Mouse (Mus musculus) forebrain, embryonic 13.5 days (tissue): ENCODE results near the gene Ube2r2. TPM values are rescaled to one million over a fixed set of nuclear protein-coding genes. Genes with fewer than 3 reads are reported as not detected.

Source experiments
- ATAC-seq: fragments of 200-750 bp; cut with Nextera tagmentation; 2 replicates; pipeline ENCODE4 v1.8.0; 2017
- H3K27ac ChIP-seq: fragments of 300-500 bp; sonication (generic); 2 replicates; pipeline ENCODE4 v1.5.1; 2015; ENCODE audit warnings: inconsistent platforms, mild to moderate bottlenecking, moderate library complexity
- H3K27me3 ChIP-seq: fragments of 300-500 bp; sonication (generic); 2 replicates; pipeline ENCODE4 v1.6.1; 2015; ENCODE audit warnings: mild to moderate bottlenecking, inconsistent platforms
- H3K36me3 ChIP-seq: fragments of 300-500 bp; sonication (generic); 2 replicates; pipeline ENCODE4 v1.6.1; 2015; ENCODE audit warnings: mild to moderate bottlenecking, inconsistent platforms; ENCODE audit not compliant: poor library complexity, severe bottlenecking
- H3K4me1 ChIP-seq: fragments of 300-500 bp; sonication (generic); 2 replicates; pipeline ENCODE4 v1.6.1; 2015; ENCODE audit warnings: inconsistent platforms
- H3K4me2 ChIP-seq: fragments of 300-500 bp; sonication (generic); 2 replicates; pipeline ENCODE4 v1.6.1; 2015; ENCODE audit warnings: inconsistent platforms, mild to moderate bottlenecking, moderate library complexity
- H3K4me3 ChIP-seq: fragments of 300-500 bp; sonication (generic); 2 replicates; pipeline ENCODE4 v1.5.1; 2015; ENCODE audit warnings: mild to moderate bottlenecking, inconsistent platforms
- H3K9ac ChIP-seq: fragments of 300-500 bp; sonication (generic); 2 replicates; pipeline ENCODE4 v1.6.1; 2015; ENCODE audit warnings: mild to moderate bottlenecking, inconsistent platforms
- H3K9me3 ChIP-seq: fragments of 300-500 bp; sonication (generic); replicated peaks from 2 replicates; pipeline ENCODE4 v1.6.1; 2016; ENCODE audit warnings: inconsistent platforms
- WGBS: fragments of 180-500 bp; shearing (Covaris S2); methylation state at CpG from one replicate; pipeline ENCODE4 v1.1.7; 2015; 5-methylcytosine and 5-hydroxymethylcytosine counted together
- polyA plus RNA-seq: library from polyadenylated mRNA; unstranded; fragments of >200 nt; fragmentation: Nextera tagmentation; extraction: Ambion mirVana; gene quantifications from 2 replicates; pipeline ENCODE4 v1.2.1, GENCODE M21; 2015

The Ube2r2 gene
- polyA plus RNA-seq, 1 experiment from 2014 or later: 73.2 TPM

- H3K27ac ChIP-seq: no peak overlapping the region
- no peaks in the 10 kb centered on the region for H3K36me3 ChIP-seq
- no peaks in the 10 kb centered on the region; the same call in 1 of the 2 replicates for H3K4me1 ChIP-seq
- no peak for ATAC-seq
- no peak overlapping the region for H3K4me2 ChIP-seq
- H3K4me3 ChIP-seq: no peak overlapping the region
- H3K27me3 ChIP-seq: no peaks in the 10 kb centered on the region
- H3K9ac ChIP-seq: no peak overlapping the region
- WGBS: 90% methylated on average over 7 of the region's 7 CpGs
- H3K9me3 ChIP-seq: no peaks in the 10 kb centered on the region
Observed at GRCm38 (mm10) chr4:41151186-41151585, 15.6 kb downstream of the Ube2r2 start.

- Histone ChIP-seq H3K9ac (no peak overlapping the region), H3K27me3 (no peaks in the 10 kb centered on the region), H3K4me3 (no peak overlapping the region), H3K4me2 (no peak overlapping the region), H3K4me1 (peaks cover 2% of the 10 kb centered on the region; the same call in 1 of the 2 replicates), H3K27ac (no peak overlapping the region), H3K9me3 (no peaks in the 10 kb centered on the region), H3K36me3 (no peaks in the 10 kb centered on the region)
- no peak for ATAC-seq
- WGBS: 81% methylated on average over 3 of the region's 3 CpGs
Observed at GRCm38 (mm10) chr4:41153146-41153545, 17.6 kb downstream of the Ube2r2 start.

GRCm38 (mm10) chr4:41156961-41157360 lies 21.4 kb downstream of the Ube2r2 start:
- WGBS: 83% methylated on average over 9 of the region's 9 CpGs
- Histone ChIP-seq H3K9me3 (no peaks in the 10 kb centered on the region), H3K4me3 (no peak overlapping the region), H3K27ac (no peak overlapping the region), H3K4me1 (peaks cover 2% of the 10 kb centered on the region; the same call in 1 of the 2 replicates), H3K36me3 (no peaks in the 10 kb centered on the region), H3K4me2 (no peak overlapping the region), H3K27me3 (no peaks in the 10 kb centered on the region), H3K9ac (no peak overlapping the region)
- no peak for ATAC-seq

GRCm38 (mm10) chr4:41158251-41158650 lies 22.7 kb downstream of the Ube2r2 start:
- no peak overlapping the region for H3K27ac ChIP-seq
- H3K9ac ChIP-seq: no peak overlapping the region
- no peaks in the 10 kb centered on the region for H3K27me3 ChIP-seq
- no peak overlapping the region for H3K4me2 ChIP-seq
- H3K4me3 ChIP-seq: no peak overlapping the region
- 0 out of 2 replicates have a peak, but pooled peaks cover 2% of the 10 kb centered on the region for H3K4me1 ChIP-seq
- no peaks in the 10 kb centered on the region for H3K9me3 ChIP-seq
- no peaks in the 10 kb centered on the region for H3K36me3 ChIP-seq
- 100% methylated on average over 1 of the region's 1 CpGs for WGBS
- no peak for ATAC-seq

GRCm38 (mm10) chr4:41161232-41161631 lies 25.7 kb downstream of the Ube2r2 start:
- H3K27me3 ChIP-seq: no peaks in the 10 kb centered on the region
- no peaks in the 10 kb centered on the region for H3K9me3 ChIP-seq
- H3K4me1 ChIP-seq: peaks cover 13% of the 10 kb centered on the region; the same call in 1 of the 2 replicates
- H3K9ac ChIP-seq: no peak overlapping the region
- no peak overlapping the region for H3K27ac ChIP-seq
- 97% methylated on average over 3 of the region's 3 CpGs for WGBS
- H3K36me3 ChIP-seq: no peaks in the 10 kb centered on the region
- no peak overlapping the region for H3K4me3 ChIP-seq
- no peak for ATAC-seq
- H3K4me2 ChIP-seq: no peak overlapping the region

- H3K9me3 ChIP-seq: no peaks in the 10 kb centered on the region
- H3K27me3 ChIP-seq: no peaks in the 10 kb centered on the region
- ATAC-seq: no peak
- H3K9ac ChIP-seq: no peak overlapping the region
- peak overlapping the region; percentile 68 for H3K27ac ChIP-seq
- peaks cover 10% of the 10 kb centered on the region; the same call in 1 of the 2 replicates for H3K4me1 ChIP-seq
- no peak overlapping the region for H3K4me2 ChIP-seq
- H3K36me3 ChIP-seq: peaks cover 18% of the 10 kb centered on the region
- 20% methylated on average over 2 of the region's 2 CpGs for WGBS
- no peak overlapping the region for H3K4me3 ChIP-seq
Observed at GRCm38 (mm10) chr4:41164974-41165373, 29.4 kb downstream of the Ube2r2 start.

GRCm38 (mm10) chr4:41165693-41166475 lies 30.3 kb downstream of the Ube2r2 start:
- H3K27ac ChIP-seq: peak overlapping the region; percentile 68
- peaks cover 10% of the 10 kb centered on the region; the same call in 1 of the 2 replicates for H3K4me1 ChIP-seq
- peak; percentile 73 for ATAC-seq
- no peaks in the 10 kb centered on the region for H3K9me3 ChIP-seq
- H3K9ac ChIP-seq: 0 out of 2 replicates have a peak overlapping the region, but pooled peaks have one; percentile 12
- 75% methylated on average over 6 of the region's 6 CpGs for WGBS
- no peak overlapping the region for H3K4me3 ChIP-seq
- no peak overlapping the region for H3K4me2 ChIP-seq
- H3K27me3 ChIP-seq: no peaks in the 10 kb centered on the region
- H3K36me3 ChIP-seq: peaks cover 18% of the 10 kb centered on the region

- Histone ChIP-seq H3K36me3 (peaks cover 34% of the 10 kb centered on the region), H3K4me3 (no peak overlapping the region), H3K4me2 (no peak overlapping the region), H3K9me3 (no peaks in the 10 kb centered on the region), H3K27me3 (no peaks in the 10 kb centered on the region), H3K9ac (no peak overlapping the region), H3K27ac (no peak overlapping the region), H3K4me1 (no peaks in the 10 kb centered on the region)
- ATAC-seq: no peak
- 86% methylated on average over 2 of the region's 2 CpGs for WGBS
Observed at GRCm38 (mm10) chr4:41170970-41171369, 35.4 kb downstream of the Ube2r2 start.

GRCm38 (mm10) chr4:41174631-41175030 lies 39.1 kb downstream of the Ube2r2 start:
- no peak overlapping the region for H3K9ac ChIP-seq
- WGBS: 89% methylated on average over 2 of the region's 2 CpGs
- no peak overlapping the region for H3K4me3 ChIP-seq
- no peaks in the 10 kb centered on the region for H3K4me1 ChIP-seq
- no peak overlapping the region for H3K4me2 ChIP-seq
- no peaks in the 10 kb centered on the region for H3K9me3 ChIP-seq
- H3K27me3 ChIP-seq: no peaks in the 10 kb centered on the region
- H3K36me3 ChIP-seq: peaks cover 43% of the 10 kb centered on the region
- H3K27ac ChIP-seq: peak overlapping the region; percentile 12; the same call in 1 of the 2 replicates
- ATAC-seq: no peak

GRCm38 (mm10) chr4:41179825-41180725 lies 44.5 kb downstream of the Ube2r2 start:
- 84% methylated on average over 15 of the region's 15 CpGs for WGBS
- H3K9ac ChIP-seq: no peak overlapping the region
- H3K36me3 ChIP-seq: peaks cover 63% of the 10 kb centered on the region
- H3K4me3 ChIP-seq: no peak overlapping the region
- H3K9me3 ChIP-seq: no peaks in the 10 kb centered on the region
- no peaks in the 10 kb centered on the region for H3K4me1 ChIP-seq
- no peaks in the 10 kb centered on the region for H3K27me3 ChIP-seq
- H3K4me2 ChIP-seq: no peak overlapping the region
- no peak for ATAC-seq
- H3K27ac ChIP-seq: no peak overlapping the region

- no peaks in the 10 kb centered on the region for H3K27me3 ChIP-seq
- WGBS: 84% methylated on average over 2 of the region's 2 CpGs
- no peak overlapping the region for H3K27ac ChIP-seq
- peaks cover 85% of the 10 kb centered on the region for H3K36me3 ChIP-seq
- ATAC-seq: no peak
- H3K9me3 ChIP-seq: no peaks in the 10 kb centered on the region
- H3K4me3 ChIP-seq: no peak overlapping the region
- no peak overlapping the region for H3K9ac ChIP-seq
- H3K4me1 ChIP-seq: no peaks in the 10 kb centered on the region
- H3K4me2 ChIP-seq: no peak overlapping the region
Observed at GRCm38 (mm10) chr4:41189809-41190208, 54.3 kb downstream of the Ube2r2 start.
